Mouse (Mus musculus): ENCODE measurements at regions not wholly inside any gene's neighbourhood (a gene's known extent, or its start where the extent isn't known, plus 50 kb on each side); places are given as distances from the start of the nearest gene placed in this dataset.

- TF ChIP-seq EP300 (IDR thresholded peaks at IDR 0.05; ENCODE audit: low read depth) (no peak), CTCF (IDR thresholded peaks at IDR 0.05; ENCODE audit: low read depth) (no peak)
These were observed 102.3 kb upstream of the Serp2 start for GRCm38 (mm10) chr14:76658952-76659502.

All from liver, embryonic 14.5 days (tissue).